Mouse (Mus musculus): Measurements from ENCODE around the gene A2m.

- TF ChIP-seq POLR2A (IDR thresholded peaks at IDR 0.05; ENCODE audit: control insufficient read depth, low read depth, low read length) (no peak), CTCF (IDR thresholded peaks at IDR 0.05; ENCODE audit: control insufficient read depth, insufficient read depth, insufficient replicate concordance, low read depth, low read length) (no peak)
Observed at GRCm38 (mm10) chr6:121600927-121601326, 34.2 kb upstream of the A2m start.

Data from testis, adult 2 months (tissue).